Mouse (Mus musculus): ENCODE results near the gene Mon1b. TPM values are rescaled to one million over a fixed set of nuclear protein-coding genes. Genes with fewer than 3 reads are reported as not detected.
A peak's percentile ranks its signal among the peaks of the same experiment; 100 is the strongest.

Gene Mon1b
- polyA plus RNA-seq (2014; fragmentation: Nextera tagmentation; extraction: Ambion mirVana): 5.5 and 9.3 TPM in 2 replicates

GRCm38 (mm10) chr8:113634670-113635591 is at the start of gene Mon1b:
TSS of gene Mon1b (plus strand) at chr8:113635587.
- Histone ChIP-seq H3K36me3 (ENCODE audit: control insufficient read depth, insufficient read depth, low read length) (peaks cover 14% of the 10 kb centered on the region), H3K27me3 (ENCODE audit: control insufficient read depth, insufficient read depth, low read length) (no peaks in the 10 kb centered on the region), H3K4me3 (ENCODE audit: low read length) (peak within 1 kb of the TSS; percentile 55), H3K4me1 (ENCODE audit: control insufficient read depth, insufficient read depth, low read length) (no peaks in the 10 kb centered on the region), H3K4me2 (replicated peaks; ENCODE audit: low read depth, low read length) (peak within 1 kb of the TSS; percentile 74), H3K9ac (ENCODE audit: low read depth, low read length) (peak within 1 kb of the TSS; percentile 66), H3K9me3 (ENCODE audit: control insufficient read depth, low read length) (no peaks in the 10 kb centered on the region), H3K27ac (ENCODE audit: low read depth, low read length) (peak within 1 kb of the TSS; percentile 91)
- ATAC-seq (ENCODE audit: low FRiP score, low TSS enrichment): peak; percentile 99
- WGBS: under 1% methylated on average over 42 of the region's 42 CpGs

GRCm38 (mm10) chr8:113598401-113598800 is 37.0 kb upstream of the Mon1b start:
- Histone ChIP-seq H3K27me3 (ENCODE audit: control insufficient read depth, insufficient read depth, low read length) (no peaks in the 10 kb centered on the region), H3K36me3 (ENCODE audit: control insufficient read depth, insufficient read depth, low read length) (no peaks in the 10 kb centered on the region), H3K4me1 (ENCODE audit: control insufficient read depth, insufficient read depth, low read length) (no peaks in the 10 kb centered on the region), H3K4me3 (ENCODE audit: low read length) (no peak overlapping the region), H3K9ac (ENCODE audit: low read depth, low read length) (no peak overlapping the region), H3K27ac (ENCODE audit: low read depth, low read length) (no peak overlapping the region), H3K4me2 (replicated peaks; ENCODE audit: low read depth, low read length) (no peak overlapping the region), H3K9me3 (ENCODE audit: control insufficient read depth, low read length) (no peaks in the 10 kb centered on the region)
- 54% methylated on average over 3 of the region's 3 CpGs for WGBS
- no peak for ATAC-seq (ENCODE audit: low FRiP score, low TSS enrichment)

- 7% methylated on average over 3 of the region's 3 CpGs for WGBS
- no peak overlapping the region for H3K27ac ChIP-seq (ENCODE audit: low read depth, low read length)
- no peak overlapping the region for H3K4me3 ChIP-seq (ENCODE audit: low read length)
- no peaks in the 10 kb centered on the region for H3K4me1 ChIP-seq (ENCODE audit: control insufficient read depth, insufficient read depth, low read length)
- H3K9ac ChIP-seq (ENCODE audit: low read depth, low read length): no peak overlapping the region
- no peaks in the 10 kb centered on the region for H3K27me3 ChIP-seq (ENCODE audit: control insufficient read depth, insufficient read depth, low read length)
- H3K4me2 ChIP-seq (replicated peaks; ENCODE audit: low read depth, low read length): no peak overlapping the region
- no peak for ATAC-seq (ENCODE audit: low FRiP score, low TSS enrichment)
- H3K36me3 ChIP-seq (ENCODE audit: control insufficient read depth, insufficient read depth, low read length): no peaks in the 10 kb centered on the region
- H3K9me3 ChIP-seq (ENCODE audit: control insufficient read depth, low read length): no peaks in the 10 kb centered on the region
Observed at GRCm38 (mm10) chr8:113632634-113633033, 2.8 kb upstream of the Mon1b start.

DNA sequence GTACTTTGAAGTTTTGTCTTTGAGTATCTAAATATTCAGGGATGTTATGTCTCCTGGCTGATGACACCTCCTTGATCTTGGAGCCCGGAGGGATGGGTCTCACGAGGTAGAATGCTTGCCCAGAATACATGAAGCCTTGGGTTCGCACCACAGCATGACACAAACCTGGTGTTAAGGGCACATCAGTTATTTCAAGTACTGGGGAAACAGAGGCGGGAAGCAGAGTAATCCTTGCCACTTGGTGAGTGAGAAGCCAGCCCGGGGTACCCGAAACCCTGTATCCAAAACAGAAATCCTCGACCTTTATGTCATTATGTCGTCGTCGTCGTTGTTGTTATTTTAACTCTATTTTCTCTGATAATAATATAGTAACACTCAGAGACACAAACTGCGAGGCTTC is 1.2 kb upstream of the Mon1b start:
- no peaks in the 10 kb centered on the region for H3K9me3 ChIP-seq (ENCODE audit: control insufficient read depth, low read length)
- no peak overlapping the region for H3K27ac ChIP-seq (ENCODE audit: low read depth, low read length)
- H3K9ac ChIP-seq (ENCODE audit: low read depth, low read length): no peak overlapping the region; the same call in 1 of the 2 replicates
- peak overlapping the region; percentile 55 for H3K4me3 ChIP-seq (ENCODE audit: low read length)
- WGBS: 31% methylated on average over 12 of the region's 12 CpGs
- H3K36me3 ChIP-seq (ENCODE audit: control insufficient read depth, insufficient read depth, low read length): peaks cover 6% of the 10 kb centered on the region; the same call in 1 of the 2 replicates
- no peaks in the 10 kb centered on the region for H3K27me3 ChIP-seq (ENCODE audit: control insufficient read depth, insufficient read depth, low read length)
- peak overlapping the region; percentile 61 for H3K4me2 ChIP-seq (replicated peaks; ENCODE audit: low read depth, low read length)
- ATAC-seq (ENCODE audit: low FRiP score, low TSS enrichment): no peak
- no peaks in the 10 kb centered on the region for H3K4me1 ChIP-seq (ENCODE audit: control insufficient read depth, insufficient read depth, low read length)

DNA sequence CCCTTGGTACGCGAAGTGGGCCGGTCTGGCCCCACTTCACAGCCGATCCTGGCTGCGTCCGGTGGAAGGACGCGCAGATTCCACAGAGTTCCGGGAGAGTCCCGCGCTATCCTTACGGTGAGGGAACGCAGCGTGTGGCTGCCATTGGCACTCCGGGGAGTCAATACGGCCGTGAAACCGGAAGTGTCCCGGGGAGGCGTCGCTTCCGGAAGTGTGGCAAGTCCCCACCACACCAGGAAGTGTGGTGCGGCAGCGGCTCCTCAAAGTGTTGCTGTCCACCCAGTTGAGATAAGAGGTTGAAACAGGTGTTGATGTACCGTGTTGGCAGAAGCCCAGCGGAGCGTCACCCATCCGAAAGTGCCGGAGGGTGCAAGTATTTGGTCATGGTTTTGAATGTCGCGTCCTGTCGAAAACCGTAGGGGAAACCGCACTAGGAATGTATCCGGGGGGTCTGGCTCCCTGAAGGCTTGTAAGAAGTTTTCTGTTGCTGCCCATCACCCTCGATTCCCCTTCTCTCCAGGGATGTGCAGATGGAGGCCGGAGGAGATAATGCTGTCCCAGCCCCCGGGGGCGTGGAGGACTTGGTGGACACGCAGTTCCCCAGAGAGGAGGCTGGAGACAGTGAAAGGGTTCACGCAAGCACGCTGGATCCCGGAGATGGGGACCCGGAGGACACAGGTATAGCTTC is 349 bp downstream of the Mon1b start:
- Histone ChIP-seq H3K9ac (ENCODE audit: low read depth, low read length) (peak overlapping the region; percentile 66), H3K4me1 (ENCODE audit: control insufficient read depth, insufficient read depth, low read length) (no peaks in the 10 kb centered on the region), H3K4me3 (ENCODE audit: low read length) (peak overlapping the region; percentile 55), H3K36me3 (ENCODE audit: control insufficient read depth, insufficient read depth, low read length) (peaks cover 20% of the 10 kb centered on the region), H3K27me3 (ENCODE audit: control insufficient read depth, insufficient read depth, low read length) (no peaks in the 10 kb centered on the region), H3K9me3 (ENCODE audit: control insufficient read depth, low read length) (no peaks in the 10 kb centered on the region), H3K27ac (ENCODE audit: low read depth, low read length) (peak overlapping the region; percentile 91), H3K4me2 (replicated peaks; ENCODE audit: low read depth, low read length) (peak overlapping the region; percentile 74)
- peak; percentile 78 for ATAC-seq (ENCODE audit: low FRiP score, low TSS enrichment)
- WGBS: under 1% methylated on average over 44 of the region's 44 CpGs

DNA sequence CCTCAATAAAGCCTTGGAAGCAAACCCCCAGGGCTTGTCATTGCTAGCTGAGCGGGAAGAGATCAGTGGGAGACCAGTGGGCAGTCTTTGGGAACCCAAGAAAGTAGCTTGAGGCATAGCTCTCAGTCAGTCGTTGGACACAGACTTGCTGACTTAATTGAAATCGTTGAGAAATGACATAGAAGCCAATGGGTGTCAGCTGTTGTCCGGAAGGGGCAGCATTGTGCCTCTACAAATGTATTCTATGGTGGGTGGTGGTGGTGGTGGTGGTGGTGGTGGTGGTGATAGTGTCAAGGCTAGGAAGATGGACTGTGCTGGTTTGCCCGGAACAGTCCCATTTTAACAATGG is 867 bp downstream of the Mon1b start:
- Histone ChIP-seq H3K4me1 (ENCODE audit: control insufficient read depth, insufficient read depth, low read length) (no peaks in the 10 kb centered on the region), H3K36me3 (ENCODE audit: control insufficient read depth, insufficient read depth, low read length) (peaks cover 21% of the 10 kb centered on the region), H3K4me3 (ENCODE audit: low read length) (peak overlapping the region; percentile 55), H3K27me3 (ENCODE audit: control insufficient read depth, insufficient read depth, low read length) (no peaks in the 10 kb centered on the region), H3K9ac (ENCODE audit: low read depth, low read length) (peak overlapping the region; percentile 66; the same call in 1 of the 2 replicates), H3K27ac (ENCODE audit: low read depth, low read length) (no peak overlapping the region), H3K9me3 (ENCODE audit: control insufficient read depth, low read length) (no peaks in the 10 kb centered on the region), H3K4me2 (replicated peaks; ENCODE audit: low read depth, low read length) (peak overlapping the region; percentile 74)
- WGBS: 35% methylated on average over 5 of the region's 5 CpGs
- no peak for ATAC-seq (ENCODE audit: low FRiP score, low TSS enrichment)

- Histone ChIP-seq H3K4me1 (ENCODE audit: control insufficient read depth, insufficient read depth, low read length) (no peaks in the 10 kb centered on the region), H3K36me3 (ENCODE audit: control insufficient read depth, insufficient read depth, low read length) (peaks cover 35% of the 10 kb centered on the region), H3K27ac (ENCODE audit: low read depth, low read length) (no peak overlapping the region), H3K9me3 (ENCODE audit: control insufficient read depth, low read length) (no peaks in the 10 kb centered on the region), H3K27me3 (ENCODE audit: control insufficient read depth, insufficient read depth, low read length) (no peaks in the 10 kb centered on the region), H3K4me2 (replicated peaks; ENCODE audit: low read depth, low read length) (no peak overlapping the region), H3K4me3 (ENCODE audit: low read length) (no peak overlapping the region), H3K9ac (ENCODE audit: low read depth, low read length) (no peak overlapping the region)
- ATAC-seq (ENCODE audit: low FRiP score, low TSS enrichment): no peak
- 89% methylated on average over 8 of the region's 8 CpGs for WGBS
Observed at GRCm38 (mm10) chr8:113640357-113640756, 5.0 kb downstream of the Mon1b start.

- Histone ChIP-seq H3K27me3 (ENCODE audit: control insufficient read depth, insufficient read depth, low read length) (no peaks in the 10 kb centered on the region), H3K4me3 (ENCODE audit: low read length) (no peak within 1 kb of the TSS), H3K9ac (ENCODE audit: low read depth, low read length) (no peak within 1 kb of the TSS), H3K4me2 (replicated peaks; ENCODE audit: low read depth, low read length) (no peak within 1 kb of the TSS), H3K27ac (ENCODE audit: low read depth, low read length) (no peak within 1 kb of the TSS), H3K9me3 (ENCODE audit: control insufficient read depth, low read length) (no peaks in the 10 kb centered on the region), H3K4me1 (ENCODE audit: control insufficient read depth, insufficient read depth, low read length) (no peaks in the 10 kb centered on the region), H3K36me3 (ENCODE audit: control insufficient read depth, insufficient read depth, low read length) (peaks cover 35% of the 10 kb centered on the region)
- ATAC-seq (ENCODE audit: low FRiP score, low TSS enrichment): no peak
- 97% methylated on average over 16 of the region's 16 CpGs for WGBS
Observed at GRCm38 (mm10) chr8:113642926-113643325, 7.5 kb downstream of the Mon1b start, which contains the start of gene Syce1l. TSS of gene Syce1l (plus strand) at chr8:113643213.
